Comparison of ENCODE assay signal across 18 mouse cellular contexts in the genomic region with DNA sequence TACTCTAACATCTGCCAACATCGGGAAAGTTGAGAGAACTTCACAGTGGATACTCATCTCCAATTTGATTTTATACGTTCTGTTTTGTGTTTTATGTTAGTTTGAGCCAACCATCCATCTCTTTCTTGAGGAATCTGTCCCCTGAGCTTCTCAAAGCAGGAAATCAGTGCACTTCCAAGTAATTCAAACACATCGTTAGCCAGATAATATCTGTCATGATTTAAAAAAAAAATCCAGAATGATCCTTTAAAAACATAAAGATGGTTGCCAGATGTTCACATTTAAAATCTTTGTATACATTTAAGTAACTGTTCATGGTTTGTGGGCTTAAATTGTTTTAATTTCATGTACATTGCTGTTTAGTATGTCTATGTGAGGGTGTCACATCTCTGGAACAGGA. TPM values are rescaled to one million over a fixed set of nuclear protein-coding genes. Genes with fewer than 3 reads are reported as not detected.
"Had no signal": no experiment of that assay in that cellular context is flagged by ENCODE, and none has a peak within 500 bp of the region (broad histone marks: within the 10 kb centered on the region; RNA-seq: fewer than 3 reads in every experiment).

No protein-coding gene starts in this region.

- DNase-seq: retina, postnatal 1 day; right cerebral cortex, adult 18-20 months; right cerebral cortex, postnatal 14 days; right cerebral cortex, postnatal 25 days; right cerebral cortex, postnatal 4 days; spleen, adult 18-20 months; thymus, adult 18-20 months; thymus, adult 2 months; thymus, postnatal 25 days; thymus, postnatal 36 days had no signal

- H3K36me3 ChIP-seq: neural tube, embryonic 12.5 days; neural tube, embryonic 13.5 days; neural tube, embryonic 15.5 days; stomach, embryonic 15.5 days had no signal

- H3K9ac ChIP-seq: neural tube, embryonic 12.5 days; neural tube, embryonic 13.5 days; neural tube, embryonic 15.5 days; stomach, embryonic 15.5 days had no signal

- H3K27me3 ChIP-seq: neural tube, embryonic 12.5 days; neural tube, embryonic 13.5 days; stomach, embryonic 15.5 days had no signal

- H3K4me3 ChIP-seq: neural tube, embryonic 12.5 days; neural tube, embryonic 13.5 days; neural tube, embryonic 15.5 days; stomach, embryonic 15.5 days had no signal

- H3K27ac ChIP-seq: neural tube, embryonic 12.5 days; neural tube, embryonic 13.5 days; neural tube, embryonic 15.5 days; stomach, embryonic 15.5 days had no signal

- H3K4me2 ChIP-seq: neural tube, embryonic 12.5 days; neural tube, embryonic 13.5 days; neural tube, embryonic 15.5 days; stomach, embryonic 15.5 days had no signal

- H3K9me3 ChIP-seq: neural tube, embryonic 12.5 days; neural tube, embryonic 13.5 days; neural tube, embryonic 15.5 days; stomach, embryonic 15.5 days had no signal

RNA-seq across cellular contexts. Expression of gene Izumo1r, which starts 2.2 kb away (rescaled TPM):
- polyA plus RNA-seq: neural tube, embryonic 12.5 days; neural tube, embryonic 13.5 days; neural tube, embryonic 14.5 days; neural tube, embryonic 15.5 days; stomach, embryonic 15.5 days; stomach, embryonic 16.5 days; testis, adult 2 months had no signal

RNA-seq across cellular contexts. Expression of gene Gpr83, which starts 45.9 kb away (rescaled TPM):
- polyA plus RNA-seq: urinary bladder, adult 2 months had no signal
